Mouse (Mus musculus) cerebellum, adult 18-20 months (tissue): ENCODE results near the gene Usp7.
"Not testable (repeated sequence)": the region's sequence is repeated elsewhere in the genome, so short reads cannot be mapped to it uniquely, and the experiment has no call there.

Experiments used
- DNase-seq, 2 experiments: peaks; one replicate each; pipeline ENCODE4 v3.0.0; 2021

Gene Usp7

DNA sequence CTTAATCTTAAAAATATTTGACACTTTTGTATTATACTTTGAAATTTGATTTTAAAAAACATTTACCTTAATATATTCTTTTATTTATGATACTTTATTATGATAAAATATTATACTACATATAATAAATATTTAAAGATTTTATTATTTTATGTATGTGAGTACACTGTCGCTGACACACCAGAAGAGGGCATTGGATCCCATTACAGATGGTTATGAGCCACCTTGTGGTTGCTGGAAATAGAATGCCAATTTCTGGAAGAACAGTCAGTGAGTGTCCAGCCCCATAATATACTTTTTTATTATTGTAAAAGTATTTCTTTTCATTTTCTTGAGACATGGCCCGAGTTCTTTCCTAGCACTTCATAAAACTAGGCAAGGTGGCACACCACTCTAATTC is 10.4 kb downstream of the Usp7 start:
- no peak for DNase-seq

DNA sequence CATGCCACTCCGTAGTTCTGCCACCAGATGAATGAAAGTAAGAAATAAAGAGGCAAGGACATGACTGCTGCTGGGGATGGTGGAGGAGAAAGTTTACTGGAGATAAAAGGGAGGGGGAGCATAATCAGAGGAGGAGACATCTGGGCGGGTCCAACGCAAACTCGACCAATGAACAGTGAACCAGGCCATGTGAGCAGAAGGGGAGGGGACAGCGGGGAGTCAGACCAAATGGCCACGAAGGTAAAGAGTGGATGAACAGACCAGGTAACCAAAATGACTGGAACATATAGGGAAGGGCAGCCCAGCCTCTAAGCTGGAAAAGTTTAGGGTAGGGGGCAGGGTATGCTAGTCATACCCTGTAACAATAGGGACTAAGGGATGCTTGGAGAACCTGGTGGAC is 10.9 kb downstream of the Usp7 start:
- DNase-seq: no peak

DNA sequence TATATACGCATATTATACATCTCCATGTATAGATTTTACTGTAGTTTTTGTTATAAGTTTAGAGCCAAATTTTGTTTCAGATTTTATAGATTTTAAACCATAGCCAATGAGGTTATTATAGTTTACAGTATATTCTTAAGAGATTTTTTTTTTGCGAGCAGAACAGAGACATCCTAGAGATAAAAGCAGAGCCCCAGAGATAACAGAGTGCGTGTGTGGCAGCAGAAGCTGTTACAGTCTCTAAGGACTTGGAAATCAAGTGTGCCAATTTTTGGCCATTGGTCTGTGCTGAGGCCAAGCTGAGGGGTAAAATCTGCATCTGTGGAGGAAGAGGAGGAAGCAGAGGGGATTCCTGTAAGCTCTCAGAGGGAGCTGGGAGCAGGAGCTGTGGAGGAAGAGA is 11.9 kb downstream of the Usp7 start:
- DNase-seq: no peak

DNA sequence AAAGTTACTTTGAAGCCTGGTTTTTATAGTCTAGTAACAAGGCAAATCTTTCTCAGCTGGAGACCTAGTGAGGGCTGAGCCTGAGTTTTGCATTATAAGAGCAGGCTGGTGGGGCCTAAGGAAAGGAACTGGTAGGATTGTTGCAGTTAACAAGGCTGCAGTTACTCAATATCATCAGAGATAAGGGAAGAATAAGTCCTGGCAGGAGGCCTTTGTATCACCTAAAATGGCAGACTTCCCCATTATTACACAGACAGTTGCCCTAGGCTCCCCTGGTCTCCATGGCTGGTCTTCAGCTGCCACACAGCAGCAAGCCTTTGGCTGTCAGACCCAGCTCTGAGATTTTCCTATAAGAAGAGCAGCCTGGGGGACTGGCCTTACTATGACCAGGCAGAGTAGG is 13.4 kb downstream of the Usp7 start:
- no peak for DNase-seq

DNA sequence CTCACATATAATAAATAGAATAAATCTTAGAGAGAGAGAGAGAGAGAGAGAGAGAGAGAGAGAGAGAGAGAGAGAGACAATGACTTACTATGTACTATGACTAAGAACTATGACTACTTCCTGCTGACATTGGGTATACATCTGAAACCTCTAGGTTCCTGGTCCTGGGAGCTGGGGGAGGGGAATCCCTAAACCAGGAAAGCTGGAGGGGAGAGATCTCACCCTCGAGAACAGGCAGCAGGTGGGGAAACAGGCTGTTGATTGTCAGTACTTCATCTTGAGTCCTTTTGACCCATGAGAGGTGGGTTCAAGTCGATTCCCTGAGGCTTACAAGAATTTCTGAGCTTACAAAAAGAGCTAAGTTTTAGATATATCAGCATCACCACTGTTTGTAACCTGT is 14.9 kb downstream of the Usp7 start:
- no peak for DNase-seq

DNA sequence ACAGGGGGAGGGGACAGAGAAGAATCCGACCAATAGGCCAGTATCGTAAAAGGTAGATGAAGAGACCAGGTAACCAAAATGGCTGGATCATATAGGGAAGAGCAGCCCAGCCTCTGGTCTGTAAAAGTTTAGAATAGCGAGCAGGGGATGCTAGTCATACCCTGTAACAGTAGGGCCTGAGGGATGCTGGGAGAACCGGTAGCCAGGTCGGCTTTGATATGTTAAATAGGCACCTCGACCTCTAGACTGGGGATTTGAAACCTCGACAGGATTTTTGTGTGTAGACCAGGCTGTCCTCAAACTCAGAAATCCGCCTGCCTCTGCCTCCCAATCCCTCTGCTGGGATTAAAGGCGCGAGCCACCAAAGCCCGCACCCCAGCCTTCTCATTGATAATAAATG is 15.5 kb downstream of the Usp7 start:
- DNase-seq: no peak

DNA sequence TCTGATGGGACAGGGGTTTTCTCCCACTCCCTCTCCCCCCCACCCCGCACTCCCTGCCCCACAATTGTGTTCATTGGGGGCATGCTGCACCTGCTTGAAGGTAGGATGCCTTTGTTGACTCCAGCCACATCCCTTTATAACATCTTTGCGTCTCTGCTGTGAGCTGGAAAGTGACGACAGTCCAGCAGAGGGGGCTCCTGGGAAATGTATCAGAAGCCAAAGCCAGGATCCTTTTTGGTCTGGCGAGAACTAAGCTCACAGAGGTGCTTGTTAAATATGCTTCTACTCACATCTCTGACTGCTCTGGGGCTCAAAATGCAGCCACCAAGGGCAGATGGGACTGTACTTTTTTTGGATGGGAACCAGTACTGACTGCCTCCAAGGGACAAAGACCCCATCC is 21.0 kb downstream of the Usp7 start:
- no peak for DNase-seq

DNA sequence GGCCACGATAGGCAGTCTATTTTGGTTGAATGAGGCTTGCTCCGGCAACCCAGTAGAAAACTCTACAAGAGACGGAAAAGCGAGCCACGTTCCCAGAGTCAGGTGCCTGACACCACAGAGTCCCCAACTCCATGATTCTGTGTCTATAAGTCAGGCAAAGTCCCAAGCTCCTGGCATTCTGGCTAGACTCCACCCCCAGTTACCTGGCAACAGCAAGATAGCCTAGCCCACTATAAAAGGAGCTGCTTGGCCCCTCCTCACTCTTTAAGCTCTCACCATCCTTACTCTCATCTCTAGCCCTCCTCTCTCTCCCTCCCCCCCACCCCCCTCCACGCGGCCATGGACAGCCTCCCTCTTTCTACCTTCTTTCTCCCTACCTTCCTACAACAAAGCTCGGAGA is 21.8 kb downstream of the Usp7 start:
- DNase-seq: not testable (repeated sequence)

DNA sequence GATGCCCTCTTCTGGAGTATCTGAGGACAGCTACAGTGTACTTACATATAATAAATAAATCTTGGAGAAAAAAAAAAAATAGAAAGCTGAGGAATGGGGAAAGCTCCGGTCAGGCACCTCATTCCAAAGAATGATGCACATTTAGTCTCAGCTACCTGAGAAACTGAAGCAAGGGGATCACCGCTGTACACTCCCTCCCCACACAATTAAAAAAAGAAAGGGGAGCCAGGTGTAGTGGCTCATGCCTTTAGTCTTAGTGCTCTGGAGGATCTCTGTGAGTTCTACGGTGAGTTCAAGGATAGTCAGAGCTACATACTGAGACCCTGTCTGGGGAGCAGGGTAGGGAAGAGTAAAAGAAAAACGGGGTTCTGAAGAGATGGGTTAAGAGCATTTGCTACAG is 22.6 kb downstream of the Usp7 start:
- no peak for DNase-seq

DNA sequence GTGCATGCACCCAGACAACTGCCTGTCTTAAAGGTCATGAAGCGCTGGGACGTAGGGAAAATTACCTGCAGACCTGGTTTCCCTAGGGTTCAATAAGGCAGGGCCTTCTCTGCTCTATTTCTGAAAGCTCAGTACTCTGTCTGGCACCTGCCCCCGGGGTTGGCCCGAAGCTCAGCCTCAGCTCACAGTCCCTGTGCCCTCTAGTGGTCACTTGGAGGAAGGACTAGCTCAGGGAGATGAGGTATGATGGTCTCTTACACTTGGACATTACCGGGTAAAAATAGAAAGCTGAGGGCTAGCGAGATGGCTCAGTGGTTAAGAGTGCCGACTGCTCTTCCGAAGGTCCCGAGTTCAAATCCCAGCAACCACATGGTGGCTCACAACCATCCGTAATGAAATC is 23.0 kb downstream of the Usp7 start:
- DNase-seq: peak; percentile 81 to 83

DNA sequence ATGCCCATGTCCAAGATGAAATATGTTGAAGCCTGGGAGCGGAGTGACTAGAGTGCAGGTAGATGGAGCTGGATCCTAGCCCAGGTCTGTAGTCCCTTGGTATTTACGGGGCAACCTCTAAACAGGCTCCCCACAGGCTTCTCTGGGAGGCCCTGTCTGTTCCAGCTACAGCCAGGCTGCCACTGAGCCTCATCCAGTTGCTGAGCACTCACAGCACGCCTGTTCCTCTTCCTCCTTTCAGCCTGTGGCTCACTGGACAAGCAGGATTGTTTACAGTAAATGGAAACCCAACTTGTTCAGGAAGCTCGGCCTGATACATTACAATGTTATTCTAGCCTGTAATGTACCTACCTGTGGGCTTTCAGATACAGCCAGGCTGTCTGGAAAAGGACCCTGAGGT is 23.5 kb downstream of the Usp7 start:
- peak in 1 of 2 experiments; percentile 10 for DNase-seq

DNA sequence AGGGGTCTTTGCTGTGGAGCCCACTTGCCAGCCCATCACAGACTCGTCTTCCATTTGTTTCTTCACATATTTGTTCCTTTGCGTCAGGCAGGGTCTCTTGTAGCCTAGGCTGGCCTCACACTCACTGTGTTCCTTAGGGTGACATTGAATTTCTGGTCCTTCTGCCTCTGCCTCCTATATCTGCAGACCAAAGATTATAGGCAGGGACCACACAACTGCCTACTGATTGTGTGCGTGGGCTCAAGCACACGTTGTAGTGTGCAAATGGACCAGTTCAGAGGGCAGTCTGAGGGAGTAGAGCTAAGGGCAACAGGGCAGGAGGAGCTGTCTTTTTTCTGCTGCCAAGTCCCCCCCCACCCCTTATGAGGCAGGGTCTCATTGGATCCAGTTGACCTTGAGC is 24.0 kb downstream of the Usp7 start:
- no peak for DNase-seq

DNA sequence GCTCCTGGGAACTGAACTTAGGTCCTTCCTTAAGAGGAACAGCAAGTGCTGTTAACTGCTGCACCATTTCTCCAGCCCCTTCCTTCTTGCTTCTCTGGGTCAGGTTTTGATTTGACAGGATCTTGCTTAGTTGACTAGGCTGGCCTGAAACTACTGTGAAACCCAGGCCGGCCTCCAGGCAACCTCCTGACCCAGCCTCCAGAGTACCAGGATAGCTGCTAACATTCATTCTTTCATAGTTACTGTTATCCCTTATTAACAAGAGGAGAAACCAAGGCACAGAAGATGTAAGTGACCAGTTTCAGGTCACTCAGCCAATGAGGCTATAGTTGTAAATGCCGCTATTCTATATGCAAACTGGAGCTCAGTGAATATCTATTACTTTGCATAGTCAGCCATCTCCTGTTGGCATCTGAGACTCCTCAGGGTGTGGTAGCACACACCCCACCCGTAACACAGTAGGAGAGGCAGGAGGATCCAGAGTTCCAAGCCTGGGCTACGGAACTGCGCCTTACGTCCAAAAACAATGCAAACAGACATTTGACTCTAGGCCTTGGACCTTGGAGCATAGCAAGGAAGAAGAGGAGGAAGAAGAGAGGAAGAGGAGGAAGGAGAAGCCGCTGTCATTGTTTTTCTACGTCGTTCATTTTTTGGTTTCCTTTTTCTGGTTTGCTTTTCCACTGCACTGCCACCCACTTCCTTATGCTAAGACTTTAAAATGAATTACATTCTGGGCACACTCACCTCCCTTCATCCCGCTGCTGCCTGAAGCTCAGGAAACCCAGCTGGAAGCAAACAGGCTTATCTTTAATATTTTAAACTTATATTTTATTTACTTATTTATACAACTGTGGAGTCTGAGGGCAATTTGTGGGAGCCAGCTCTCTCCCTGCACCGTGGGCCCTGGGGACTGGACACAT is 24.7 kb downstream of the Usp7 start:
- no peak for DNase-seq

DNA sequence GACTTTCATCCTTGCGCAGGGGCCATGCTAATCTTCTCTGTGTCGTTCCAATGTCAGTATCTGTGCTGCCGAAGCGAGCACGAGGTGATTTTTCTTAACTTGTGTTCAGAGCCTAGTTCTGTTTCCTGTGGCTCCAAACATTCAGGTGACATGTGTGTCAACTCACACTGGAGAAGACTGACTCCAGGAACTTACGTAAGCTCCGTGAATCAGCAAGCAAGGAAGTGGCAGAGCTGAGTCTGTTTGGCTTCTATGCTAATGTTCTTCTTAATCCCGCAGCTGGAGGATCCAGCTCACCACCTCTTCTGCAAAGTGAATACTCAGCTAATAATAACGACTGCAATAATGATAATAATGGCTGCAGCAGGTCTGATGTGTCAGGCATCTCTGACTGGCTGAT is 25.9 kb downstream of the Usp7 start:
- DNase-seq: no peak

DNA sequence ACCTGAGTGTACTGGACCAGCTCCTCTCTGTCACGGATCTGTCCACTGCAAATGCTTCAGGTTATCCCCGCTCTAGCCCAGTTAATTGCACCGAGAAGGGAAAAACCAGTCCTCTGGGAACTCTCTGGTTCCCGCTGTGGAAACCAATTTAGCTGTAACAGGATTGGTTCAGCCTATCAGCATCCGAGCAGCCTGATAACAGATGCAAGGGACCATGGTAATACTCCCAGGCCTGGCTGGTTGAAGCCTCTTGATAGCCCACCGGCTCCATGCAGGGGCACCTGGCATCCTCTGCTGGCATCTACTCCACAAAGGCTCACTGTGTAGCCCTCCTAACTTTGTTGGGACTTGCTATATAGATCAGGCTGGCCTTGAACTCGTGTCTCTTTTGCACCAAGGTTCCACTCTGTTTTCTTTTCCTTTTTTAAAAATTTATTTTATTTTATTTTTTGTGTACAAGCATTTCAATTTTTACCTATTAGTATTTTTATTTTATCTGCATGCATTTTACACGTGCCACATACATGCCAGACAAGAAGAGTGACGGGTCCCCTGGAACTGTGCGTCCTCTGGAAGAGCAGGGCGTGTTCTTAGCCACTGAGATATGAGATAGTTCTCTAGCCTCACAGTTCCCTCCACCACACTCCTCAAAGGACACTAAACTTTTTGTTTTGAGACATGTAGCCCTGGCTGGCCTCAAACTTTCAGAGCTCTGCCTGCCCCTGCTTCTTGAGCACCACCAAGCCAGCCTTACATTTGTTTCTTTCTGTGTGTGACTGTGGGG is 27.8 kb downstream of the Usp7 start:
- no peak for DNase-seq

DNA sequence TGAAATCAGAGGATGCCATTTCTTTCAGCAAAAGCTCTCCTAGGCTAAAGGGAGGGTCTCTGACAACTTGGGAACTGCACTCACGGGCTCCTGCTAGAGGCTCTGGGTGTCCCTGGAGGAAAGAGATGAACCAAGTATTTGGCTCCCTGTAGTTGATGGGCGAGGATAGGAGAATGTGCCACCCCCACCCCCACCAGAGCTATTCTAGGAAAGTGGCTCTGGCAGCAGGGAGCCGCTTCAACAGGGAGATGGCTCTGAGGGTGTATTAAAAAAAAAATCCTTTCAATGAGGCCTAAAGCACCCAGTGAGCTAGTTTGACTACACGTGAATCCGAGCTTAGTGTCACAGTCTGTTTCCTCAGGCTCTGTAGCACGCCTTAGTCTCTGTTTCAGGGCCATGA is 29.1 kb downstream of the Usp7 start:
- DNase-seq: no peak

DNA sequence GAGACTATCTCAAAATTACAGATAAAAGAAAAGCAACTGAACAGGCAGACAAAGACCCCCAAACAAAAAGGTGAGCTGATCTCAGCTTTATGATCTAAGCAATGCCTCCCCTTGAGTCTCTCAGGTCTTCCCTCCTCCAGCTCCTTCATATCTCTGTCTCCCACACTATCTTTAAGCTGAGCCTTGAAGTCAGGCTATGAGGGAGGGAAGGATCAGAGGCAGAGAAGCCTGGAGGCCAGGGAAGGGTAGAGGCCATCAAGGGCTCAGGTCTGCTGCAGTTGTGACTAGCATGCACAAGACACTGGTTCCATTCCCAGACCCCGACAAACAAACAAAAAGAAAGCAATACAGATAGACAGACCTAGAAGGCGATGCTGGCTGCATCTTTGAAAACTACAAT is 30.2 kb downstream of the Usp7 start:
- no peak for DNase-seq

DNA sequence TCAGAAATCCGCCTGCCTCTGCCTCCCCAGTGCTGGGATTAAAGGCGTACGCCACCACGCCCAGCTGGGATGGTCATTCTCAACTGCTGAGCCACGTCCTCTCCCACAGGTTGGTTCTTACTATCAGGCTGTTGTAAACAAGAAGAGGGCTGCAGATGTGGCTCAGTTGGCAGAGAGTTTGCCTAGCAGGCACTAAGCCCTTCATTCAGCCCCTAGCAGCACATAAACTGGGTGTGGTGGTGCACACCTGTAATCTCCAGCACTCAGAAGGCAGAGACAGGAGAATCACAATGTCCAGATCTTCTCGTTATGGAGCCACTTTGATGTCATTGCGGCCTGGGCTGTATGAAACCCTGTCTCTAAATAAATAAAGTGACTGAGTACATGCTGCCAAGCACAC is 31.1 kb downstream of the Usp7 start:
- DNase-seq: no peak

DNA sequence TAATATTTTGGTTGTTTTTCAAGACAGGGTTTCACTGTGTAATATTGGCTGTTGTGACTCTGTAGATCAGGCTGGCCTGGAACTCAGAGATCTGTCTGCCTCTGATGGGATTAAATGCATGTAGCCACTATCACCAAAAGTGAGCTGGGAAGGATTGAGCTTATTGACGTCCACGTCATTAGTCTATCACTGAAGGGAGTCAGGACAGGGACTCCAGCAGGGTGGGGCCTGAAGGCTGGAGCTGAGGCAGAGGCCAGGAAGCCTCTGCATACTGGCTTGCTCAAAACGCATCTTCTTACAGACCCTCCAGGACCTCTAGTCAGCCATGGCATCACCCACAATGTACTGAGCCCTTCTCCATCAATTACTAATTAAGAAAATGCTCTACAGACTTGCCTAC is 33.1 kb downstream of the Usp7 start:
- no peak for DNase-seq

DNA sequence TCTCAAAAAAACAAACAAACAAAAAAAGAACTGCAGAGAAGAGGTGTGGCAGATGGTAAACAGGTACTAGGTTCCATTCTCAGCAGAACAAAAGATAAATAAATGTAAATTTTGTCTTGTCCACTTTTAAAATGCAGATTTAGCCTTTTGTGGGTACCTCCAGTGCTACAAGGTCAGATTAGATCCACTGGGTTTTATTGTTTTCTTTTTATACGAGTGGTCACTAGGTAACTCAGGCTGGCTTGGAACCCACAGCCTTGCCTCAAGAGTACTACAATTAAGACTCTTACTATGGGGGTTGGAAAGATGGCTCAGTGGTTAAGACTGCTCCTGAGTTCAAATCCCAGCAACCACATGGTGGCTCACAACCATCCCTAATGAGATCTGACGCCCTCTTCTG is 33.9 kb downstream of the Usp7 start:
- no peak for DNase-seq

DNA sequence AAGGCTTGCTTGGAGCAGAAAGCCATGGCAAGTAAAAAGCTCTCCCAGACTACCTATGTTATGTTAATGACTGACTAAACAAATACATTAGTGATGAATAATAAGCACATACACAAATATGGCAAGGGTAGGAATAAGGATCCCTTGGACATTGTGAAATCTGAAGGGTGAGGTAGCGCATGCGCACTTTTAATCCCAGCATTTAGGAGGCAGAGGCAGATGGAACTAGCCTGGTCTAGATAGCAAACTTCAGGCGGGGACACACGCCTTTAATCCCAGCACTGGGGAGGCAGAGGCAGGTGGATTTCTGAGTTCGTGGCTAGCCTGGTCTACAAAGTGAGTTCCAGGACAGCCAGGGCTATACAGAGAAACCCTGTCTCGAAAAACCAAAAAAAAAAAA is 34.5 kb downstream of the Usp7 start:
- DNase-seq: not testable (repeated sequence)

DNA sequence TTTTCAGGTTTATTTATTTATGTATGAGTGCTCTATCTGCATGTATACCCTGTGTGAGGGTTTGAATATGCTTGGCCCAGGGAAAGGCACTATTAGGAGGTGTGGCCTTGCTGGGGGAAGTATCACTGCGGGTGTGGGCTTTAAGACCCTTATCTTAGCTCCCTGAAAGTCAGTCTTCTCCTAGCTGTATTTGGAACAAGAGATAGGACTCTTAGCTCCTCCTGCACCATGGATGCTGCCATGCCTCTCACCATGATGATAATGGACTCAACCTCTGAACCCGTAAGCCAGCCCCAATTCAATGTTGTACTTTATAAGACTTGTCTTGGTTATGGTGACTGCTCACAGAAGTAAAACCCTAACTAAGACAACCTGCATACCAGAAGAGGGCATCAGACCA is 39.8 kb downstream of the Usp7 start:
- DNase-seq: no peak

DNA sequence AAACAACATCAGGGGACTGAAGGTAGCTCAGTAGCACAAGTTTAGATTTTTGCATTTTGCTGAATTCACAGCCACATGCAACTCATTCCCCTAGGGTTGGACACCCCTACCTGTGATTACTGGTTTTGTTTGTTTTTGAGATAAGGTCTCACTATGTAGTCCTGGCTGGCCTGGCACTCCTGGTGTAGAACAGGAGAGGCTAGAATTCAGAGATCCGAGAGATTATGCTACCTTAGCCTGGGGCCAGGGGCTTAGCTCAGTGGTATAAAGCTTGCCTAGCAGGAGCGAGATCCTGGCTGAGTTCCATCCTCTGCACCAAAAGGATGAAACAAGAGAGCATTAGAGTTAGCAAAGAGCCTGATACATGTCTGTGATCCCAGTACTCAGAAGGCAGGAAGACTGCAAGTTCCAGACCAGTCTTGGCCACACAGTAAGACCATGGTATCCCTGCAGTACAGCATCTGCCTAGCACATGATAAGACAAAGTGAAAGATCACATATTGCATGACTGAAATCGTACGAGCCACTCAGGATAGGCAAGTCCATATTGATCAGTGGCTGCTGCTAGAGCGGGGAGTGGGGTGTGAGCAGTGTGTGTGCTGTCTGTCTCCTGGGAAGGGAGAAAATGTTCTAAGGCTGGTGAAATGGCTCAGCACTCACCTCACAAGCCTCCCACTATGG is 40.4 kb downstream of the Usp7 start:
- no peak for DNase-seq

DNA sequence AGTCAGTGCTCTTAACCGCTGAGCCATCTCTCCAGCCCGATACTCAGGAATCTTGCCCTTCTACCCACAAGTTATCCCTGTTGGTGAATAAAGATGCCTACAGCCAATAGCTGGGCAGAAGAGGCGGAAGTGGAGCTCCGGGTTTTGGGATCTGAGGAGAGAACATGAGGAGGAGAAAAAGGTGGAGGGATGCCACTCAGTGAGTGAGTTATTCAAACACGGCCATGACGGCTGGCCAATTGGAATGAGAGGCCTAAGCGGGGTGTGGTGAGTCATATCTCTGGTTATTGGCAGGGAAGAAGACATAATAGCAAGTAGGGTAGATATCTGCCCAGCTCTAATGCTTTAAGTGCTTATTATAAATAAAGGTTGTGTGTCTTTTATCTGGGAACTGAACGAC is 43.2 kb downstream of the Usp7 start:
- no peak for DNase-seq
